Mouse (Mus musculus) induced T-regulatory cell, adult 2 months (primary cell): ENCODE measurements around the gene Vps52.

Experiments used
- DNase-seq: peaks from one replicate; pipeline ENCODE4 v3.0.0-alpha.2; 2012; ENCODE audit warnings: low read depth

The Vps52 gene

GRCm38 (mm10) chr17:33920282-33921097, 35.1 kb upstream of the Vps52 start:
- peak; percentile 95 for DNase-seq

- DNase-seq = no peak
These were observed 34.3 kb upstream of the Vps52 start for GRCm38 (mm10) chr17:33921361-33921760.

- DNase-seq = peak; percentile 84
These were observed 30.9 kb upstream of the Vps52 start for GRCm38 (mm10) chr17:33924577-33925283.

DNA sequence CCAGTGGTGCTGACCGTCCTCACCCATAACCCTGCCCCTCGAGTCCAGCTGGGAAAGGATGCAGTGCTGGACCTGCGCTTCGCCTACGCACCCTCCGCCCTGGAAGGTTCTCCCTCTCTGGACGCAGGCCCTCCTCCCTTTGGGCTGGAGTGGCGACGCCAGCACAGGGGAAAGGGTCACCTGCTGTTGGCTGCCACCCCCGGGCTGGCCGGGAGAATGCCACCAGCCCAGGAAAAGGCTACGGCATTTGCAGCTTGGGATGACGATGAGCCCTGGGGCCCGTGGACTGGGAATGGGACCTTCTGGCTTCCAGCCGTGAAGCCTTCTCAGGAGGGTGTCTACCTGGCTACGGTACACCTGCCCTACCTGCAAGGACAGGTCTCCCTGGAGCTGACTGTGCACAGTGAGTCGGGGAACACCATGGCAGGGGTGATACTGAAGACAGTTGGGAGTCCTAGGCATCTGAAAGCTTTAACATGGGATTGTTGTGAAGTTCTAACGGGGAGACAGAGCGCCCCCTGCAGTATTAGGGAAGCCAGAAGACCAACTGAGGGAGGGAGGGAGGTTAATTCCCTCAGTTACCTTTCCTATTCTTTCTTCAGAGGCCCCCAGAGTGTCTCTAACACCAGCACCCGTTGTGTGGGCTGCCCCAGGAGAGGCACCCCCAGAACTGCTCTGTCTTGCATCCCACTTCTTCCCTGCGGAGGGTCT, 30.1 kb upstream of the Vps52 start:
- DNase-seq = peak; percentile 43

DNA sequence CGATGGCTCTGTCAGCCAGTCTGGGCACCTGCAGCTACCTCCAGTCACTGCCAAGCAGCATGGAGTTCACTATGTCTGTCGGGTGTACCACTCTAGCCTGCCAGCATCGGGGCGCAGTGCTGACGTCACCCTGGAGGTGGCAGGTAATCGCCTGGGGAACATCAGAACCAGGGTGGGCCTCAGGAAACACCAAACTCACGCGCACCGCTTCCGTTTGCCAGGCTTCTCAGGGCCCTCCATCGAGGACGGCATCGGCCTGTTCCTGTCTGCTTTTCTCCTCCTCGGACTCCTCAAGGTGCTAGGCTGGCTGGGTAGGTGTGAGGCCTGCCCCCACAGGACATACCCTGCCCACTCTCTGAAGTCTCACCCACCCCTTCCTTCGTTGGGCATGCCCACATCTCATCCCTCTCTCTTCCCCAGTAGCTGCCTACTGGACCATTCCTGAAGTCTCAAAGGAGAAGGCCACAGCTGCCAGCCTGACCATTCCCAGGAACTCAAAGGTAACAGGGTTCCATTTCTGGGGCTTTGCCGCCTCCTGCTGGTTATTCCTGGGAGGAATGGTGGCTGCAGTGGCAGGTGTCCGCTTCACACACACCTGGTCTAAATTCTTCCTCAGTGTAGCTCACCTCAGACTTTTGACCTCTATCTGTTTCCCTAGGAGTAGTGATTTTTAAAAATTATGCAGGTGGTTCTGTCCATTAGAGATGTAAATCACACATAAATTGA, 29.2 kb upstream of the Vps52 start:
- peak; percentile 61 for DNase-seq

- no peak for DNase-seq
These were observed 27.2 kb upstream of the Vps52 start for GRCm38 (mm10) chr17:33928251-33928947.

GRCm38 (mm10) chr17:33929371-33930279, 26.0 kb upstream of the Vps52 start, which contains the start of gene Rgl2:
Rgl2 (plus strand) TSS chr17:33929543.
- peak; percentile 96 for DNase-seq

DNA sequence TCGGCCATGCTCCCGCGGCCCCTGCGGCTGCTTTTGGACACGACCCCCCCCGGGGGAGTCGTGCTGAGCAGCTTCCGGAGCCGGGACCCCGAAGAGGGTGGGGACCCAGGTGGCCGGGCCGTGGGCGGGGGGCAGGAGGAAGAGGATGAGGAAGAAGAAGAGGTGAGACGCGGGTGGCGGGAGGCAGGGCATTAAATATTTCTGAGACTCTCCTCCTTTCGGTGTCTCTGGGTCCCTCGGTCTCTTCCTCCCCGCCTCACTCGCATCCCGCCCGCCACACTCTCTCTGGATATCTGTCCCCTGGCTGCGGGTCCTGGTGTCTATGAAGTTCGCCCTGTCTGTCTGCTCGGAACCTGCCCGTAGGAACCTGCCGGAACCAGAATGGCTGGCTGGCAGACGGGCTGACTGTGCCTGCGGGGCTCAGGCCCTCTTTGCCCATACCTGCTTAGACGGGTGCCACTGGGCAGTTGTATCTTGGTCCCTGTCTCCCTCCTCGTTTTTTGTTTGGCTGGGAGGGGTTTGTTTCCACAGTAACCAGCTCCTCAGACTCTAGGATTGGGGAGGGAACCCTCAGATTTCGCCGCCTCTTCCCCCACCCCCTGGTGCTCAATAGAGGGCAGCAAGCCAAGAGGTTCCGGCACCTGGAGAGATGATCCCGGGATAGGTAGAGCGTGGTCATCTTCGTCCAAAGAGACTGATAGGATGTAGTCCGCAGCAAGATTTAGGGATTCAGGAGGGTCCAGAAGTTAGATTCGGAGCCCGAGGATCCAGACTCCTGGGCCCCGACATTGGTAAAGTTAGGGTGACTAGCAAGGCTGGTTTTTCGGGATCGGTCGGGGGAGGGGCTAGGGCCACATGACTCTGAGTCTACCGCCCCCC, 25.1 kb upstream of the Vps52 start:
- DNase-seq = peak; percentile 87

DNA sequence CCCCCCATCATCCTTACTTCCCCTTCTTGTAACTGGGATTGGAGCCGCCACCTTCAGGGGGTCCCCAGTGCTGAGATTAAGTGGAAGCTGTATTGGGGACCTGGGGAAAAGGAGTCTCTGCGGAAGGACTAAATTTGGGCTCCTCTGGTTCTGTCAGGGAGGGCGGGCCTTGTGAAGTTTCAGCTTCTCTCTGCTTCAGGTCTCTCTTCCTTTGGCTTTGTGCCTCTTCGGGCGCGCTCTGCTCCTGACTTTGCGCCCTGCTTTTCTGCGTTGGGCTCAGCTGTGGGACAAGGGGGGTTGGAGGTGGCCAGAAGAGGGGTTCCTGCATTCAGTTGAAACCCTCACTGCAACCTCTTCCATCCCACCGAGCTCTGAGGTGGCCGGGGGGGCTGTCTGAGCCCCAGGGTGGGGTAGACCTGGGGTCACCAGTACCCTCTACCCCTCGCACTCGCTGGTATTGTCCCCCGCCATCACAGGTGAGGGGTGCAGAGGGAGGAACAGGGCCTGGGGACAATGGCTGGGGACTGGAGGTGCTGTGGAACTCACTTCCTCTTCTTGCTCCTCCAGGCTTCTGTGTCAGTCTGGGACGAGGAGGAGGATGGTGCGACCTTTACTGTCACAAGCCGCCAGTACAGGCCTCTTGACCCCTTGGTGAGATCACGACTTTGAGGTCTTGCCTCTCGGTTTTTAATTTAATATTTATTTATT, 24.3 kb upstream of the Vps52 start:
- DNase-seq = peak; percentile 68

- no peak for DNase-seq
These were observed 23.7 kb upstream of the Vps52 start for GRCm38 (mm10) chr17:33931947-33932346.

DNA sequence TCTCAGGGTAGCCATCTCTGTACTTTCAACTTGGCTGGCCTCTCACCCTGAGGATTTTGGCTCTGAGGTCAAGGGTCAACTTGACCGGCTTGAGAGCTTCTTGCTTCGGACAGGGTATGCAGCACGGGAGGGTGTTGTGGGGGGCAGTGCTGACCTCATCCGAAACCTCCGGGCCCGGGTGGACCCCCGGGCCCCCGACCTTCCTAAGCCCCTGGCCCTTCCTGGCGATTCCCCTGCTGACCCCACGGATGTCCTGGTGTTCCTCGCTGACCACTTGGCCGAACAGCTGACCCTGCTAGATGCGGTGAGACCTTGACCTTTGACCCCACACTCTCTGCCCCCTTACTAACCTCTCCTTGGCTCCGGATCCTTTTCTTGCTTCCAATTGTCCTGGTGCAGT, 23.2 kb upstream of the Vps52 start:
- DNase-seq = no peak

DNA sequence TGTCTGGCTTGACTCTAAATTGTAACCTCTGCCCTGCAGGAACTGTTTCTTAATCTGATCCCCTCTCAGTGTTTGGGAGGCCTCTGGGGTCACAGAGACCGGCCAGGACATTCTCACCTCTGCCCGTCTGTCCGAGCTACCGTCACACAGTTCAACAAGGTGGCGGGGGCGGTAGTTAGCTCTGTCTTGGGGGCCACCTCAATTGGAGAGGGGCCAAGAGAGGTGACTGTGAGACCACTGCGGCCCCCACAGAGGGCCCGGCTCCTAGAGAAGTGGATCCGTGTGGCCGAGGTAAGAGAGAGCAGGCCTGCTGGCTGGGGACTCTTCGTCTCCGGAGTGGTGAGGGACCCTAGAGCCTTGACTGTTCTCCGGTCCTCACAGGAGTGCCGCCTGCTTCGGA, 22.6 kb upstream of the Vps52 start:
- DNase-seq = no peak

DNA sequence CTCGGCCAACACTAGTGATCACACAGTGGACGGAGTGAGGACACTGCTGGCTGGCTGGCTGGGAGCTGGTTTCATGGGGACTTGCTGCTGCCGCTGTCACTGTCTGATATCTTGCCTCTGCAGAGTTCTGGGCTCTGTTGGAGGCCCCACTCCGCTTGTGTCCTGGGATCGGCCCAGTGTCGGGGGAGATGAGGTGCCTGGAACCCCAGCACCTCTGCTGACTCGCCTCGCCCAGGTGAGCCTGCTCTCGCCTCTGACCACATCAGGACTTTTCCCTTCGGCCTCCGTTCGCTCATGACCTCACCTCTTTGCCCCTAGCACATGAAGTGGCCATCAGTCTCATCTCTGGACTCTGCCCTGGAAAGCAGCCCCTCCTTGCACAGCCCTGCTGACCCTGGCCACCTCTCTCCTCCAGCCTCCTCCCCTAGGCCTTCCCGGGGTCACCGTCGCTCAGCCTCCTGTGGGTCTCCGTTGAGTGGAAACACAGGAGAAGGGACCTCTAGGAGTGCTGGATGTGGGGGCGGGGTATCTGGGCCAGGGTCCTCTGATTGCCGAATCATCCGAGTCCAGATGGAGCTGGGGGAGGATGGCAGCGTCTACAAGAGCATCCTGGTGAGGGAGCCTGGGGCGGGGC, 20.1 kb upstream of the Vps52 start:
- DNase-seq = no peak

DNA sequence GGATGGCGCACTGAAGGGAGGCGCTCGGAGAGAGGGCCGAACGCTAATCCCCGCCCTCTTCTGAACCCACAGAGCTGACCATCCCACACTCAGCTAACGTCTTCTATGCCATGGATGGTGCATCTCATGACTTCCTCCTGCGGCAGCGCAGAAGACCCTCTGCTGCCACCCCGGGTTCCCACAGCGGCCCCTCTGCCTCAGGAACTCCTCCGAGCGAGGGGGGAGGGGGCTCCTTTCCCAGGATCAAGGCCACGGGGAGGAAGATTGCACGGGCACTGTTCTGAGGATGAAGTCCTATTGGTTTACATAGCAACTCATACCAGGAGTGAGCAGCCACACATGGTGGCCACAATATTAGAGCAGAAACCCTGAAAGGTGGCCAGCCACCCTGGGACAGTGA, 18.6 kb upstream of the Vps52 start:
- DNase-seq = no peak

DNA sequence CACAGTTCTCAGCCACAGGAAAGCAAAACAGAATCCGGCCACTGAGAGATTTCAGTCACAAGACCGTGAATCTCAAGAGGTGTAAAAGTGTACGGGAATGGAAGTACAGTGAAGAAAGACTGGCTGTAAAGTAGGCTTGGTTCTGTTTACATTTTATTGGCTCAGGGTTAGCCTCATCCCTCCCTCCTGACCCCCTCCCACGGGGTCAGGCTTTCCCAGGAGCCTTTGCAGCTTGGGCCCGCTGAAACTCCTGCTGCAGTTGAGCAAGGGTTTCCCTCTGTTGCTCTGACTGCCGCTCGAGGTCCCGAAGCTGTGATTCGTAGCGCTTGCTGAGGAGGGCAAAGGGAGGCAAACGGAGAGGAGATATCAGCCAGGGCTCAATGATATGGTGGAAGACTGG, 16.8 kb upstream of the Vps52 start:
- no peak for DNase-seq

DNA sequence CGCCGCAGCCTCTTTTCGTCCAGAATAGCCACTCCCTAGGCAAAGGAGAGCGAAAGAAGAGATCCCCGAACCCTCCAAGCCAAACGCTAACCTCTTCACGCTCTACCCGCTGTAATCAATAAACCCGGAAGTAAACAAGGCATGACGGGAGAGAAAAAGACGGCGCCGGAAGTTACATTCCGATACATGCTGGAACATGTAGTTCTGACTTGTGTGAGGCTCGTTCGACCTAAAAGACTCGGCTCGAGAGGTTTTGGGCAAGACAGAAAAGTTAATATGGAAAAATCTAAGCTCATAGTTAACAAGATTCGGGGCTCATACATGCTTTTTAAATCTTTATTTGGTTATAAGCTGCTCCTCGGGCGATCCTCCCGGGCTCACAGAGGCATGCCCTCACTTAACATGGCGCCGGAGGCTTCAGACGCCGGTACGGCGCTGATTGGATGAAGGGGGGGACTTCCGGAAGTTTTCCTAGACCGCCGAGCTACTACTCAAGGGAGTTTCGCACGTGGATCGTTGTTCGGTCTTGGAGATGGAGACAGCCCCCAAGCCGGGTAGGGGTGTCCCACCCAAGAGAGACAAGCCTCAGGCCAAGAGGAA, 15.3 kb upstream of the Vps52 start, which contains the start of the genes Pfdn6 and Wdr46:
TSS of gene Pfdn6 (minus strand) at position 138 of the 600 bp plus-strand sequence.
TSS of gene Wdr46 (plus strand) at position 455 of the 600 bp plus-strand sequence.
- DNase-seq = peak; percentile 97

DNA sequence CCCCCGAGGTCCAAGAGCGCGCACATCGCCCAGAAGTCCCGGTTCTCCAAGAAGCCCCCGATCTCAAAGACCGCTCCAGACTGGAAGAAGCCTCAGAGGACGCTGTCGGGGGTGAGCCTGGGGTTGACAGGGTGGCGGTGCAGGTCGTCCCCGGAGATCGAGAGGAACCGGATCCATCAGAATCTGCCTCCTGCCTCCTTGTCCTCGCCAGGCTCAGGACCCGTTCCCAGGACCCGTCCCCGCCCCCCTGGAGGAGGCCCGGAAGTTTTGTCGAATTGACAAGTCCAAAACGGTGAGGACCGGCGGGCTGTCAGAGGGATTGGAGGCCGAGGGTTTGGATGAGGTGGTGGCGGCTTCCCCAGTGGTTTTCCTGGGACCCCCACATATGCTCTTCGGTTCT, 14.6 kb upstream of the Vps52 start:
- DNase-seq = peak; percentile 60

- DNase-seq = peak; percentile 46
These were observed 14.2 kb upstream of the Vps52 start for GRCm38 (mm10) chr17:33941381-33941780.
